Mouse (Mus musculus): ENCODE measurements around the gene Mlh1.

GRCm38 (mm10) chr9:111267998-111268397, 3.6 kb downstream of the Mlh1 start:
- TF ChIP-seq CTCF (conservative IDR thresholded peaks at IDR 0.05; ENCODE audit: low read length) = no peak
- TF ChIP-seq POU5F1 (IDR thresholded peaks at IDR 0.05; ENCODE audit: borderline replicate concordance, low read length) = no peak
- TF ChIP-seq NANOG (IDR thresholded peaks at IDR 0.05; ENCODE audit: borderline replicate concordance, low read length) = no peak

Measured in E14TG2a.4 (cell line).